Mouse (Mus musculus) embryonic facial prominence, embryonic 14.5 days (tissue): ENCODE data around the gene Padi3. TPM values are rescaled to one million over a fixed set of nuclear protein-coding genes. Genes with fewer than 3 reads are reported as not detected.

Source experiments
- ATAC-seq: fragments of 200-750 bp; cut with Nextera tagmentation; 2 replicates; pipeline ENCODE4 v1.8.0; 2017; ENCODE audit warnings: low read depth, moderate number of reproducible peaks, moderate TSS enrichment
- DNase-seq: peaks from one replicate; pipeline ENCODE4 v3.0.0-alpha.2; 2015; ENCODE audit warnings: low spot score
- H3K27ac ChIP-seq: fragments of 300-500 bp; sonication (generic); replicated peaks from 2 replicates; pipeline ENCODE4 v1.5.1; 2014; ENCODE audit warnings: low read depth, mild to moderate bottlenecking, low read length, moderate library complexity
- H3K27me3 ChIP-seq: fragments of 300-500 bp; sonication (generic); replicated peaks from 2 replicates; pipeline ENCODE4 v1.6.1; 2014; ENCODE audit warnings: low read length; ENCODE audit not compliant: control insufficient read depth, insufficient read depth
- H3K36me3 ChIP-seq: fragments of 300-500 bp; sonication (generic); 2 replicates; pipeline ENCODE4 v1.6.1; 2014; ENCODE audit warnings: low read length, mixed read lengths; ENCODE audit not compliant: control insufficient read depth, insufficient read depth
- H3K4me1 ChIP-seq: fragments of 300-500 bp; sonication (generic); 2 replicates; pipeline ENCODE4 v1.6.1; 2014; ENCODE audit warnings: antibody characterized with exemption, low read length; ENCODE audit not compliant: control insufficient read depth, insufficient read depth
- H3K4me2 ChIP-seq: fragments of 300-500 bp; sonication (generic); 2 replicates; pipeline ENCODE4 v1.6.1; 2014; ENCODE audit warnings: low read depth, mild to moderate bottlenecking, low read length, moderate library complexity, mixed read lengths
- H3K4me3 ChIP-seq: fragments of 300-500 bp; sonication (generic); 2 replicates; pipeline ENCODE4 v1.5.1; 2014; ENCODE audit warnings: low read depth, mild to moderate bottlenecking, low read length
- H3K9ac ChIP-seq: fragments of 300-500 bp; sonication (generic); 2 replicates; pipeline ENCODE4 v1.6.1; 2014; ENCODE audit warnings: low read depth, mild to moderate bottlenecking, low read length, moderate library complexity, mixed read lengths
- H3K9me3 ChIP-seq: fragments of 300-500 bp; sonication (generic); 2 replicates; pipeline ENCODE4 v1.6.1; 2016; ENCODE audit warnings: low read length; ENCODE audit not compliant: control insufficient read depth
- WGBS: fragments of 180-500 bp; shearing (Covaris S2); extraction: QIAGEN DNeasy Blood & Tissue Kit; methylation state at CpG from one replicate; pipeline ENCODE4 v1.1.7; 2014; 5-methylcytosine and 5-hydroxymethylcytosine counted together
- polyA plus RNA-seq: library from polyadenylated mRNA; unstranded; fragments of >200 nt; fragmentation: Nextera tagmentation; extraction: Ambion mirVana; gene quantifications from 2 replicates; pipeline ENCODE4 v1.2.1, GENCODE M21; 2014

Gene Padi3
- polyA plus RNA-seq, 1 experiment from 2014 or later = 0.47 TPM

DNA sequence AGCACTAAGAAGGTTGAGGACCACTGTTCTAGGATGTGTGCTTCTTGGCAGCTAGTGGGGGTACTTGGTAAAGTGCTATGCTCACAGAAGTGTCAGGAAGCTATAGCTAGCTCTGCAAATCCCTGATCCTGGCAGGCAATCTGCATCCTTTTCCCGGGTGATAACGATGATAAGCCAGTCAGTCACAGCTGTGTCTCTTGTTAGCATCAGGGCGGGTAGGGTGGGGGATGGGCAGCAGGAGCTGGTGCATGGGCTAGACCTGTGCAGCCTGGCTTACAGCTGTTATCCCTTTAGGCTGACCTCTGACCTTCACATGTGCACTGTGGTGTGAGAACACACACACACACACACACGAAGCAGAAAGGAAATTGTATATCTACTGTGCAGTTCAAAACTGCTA, 67.4 kb downstream of the Padi3 start:
- Histone ChIP-seq H3K4me3 (no peak overlapping the region), H3K27me3 (no peaks in the 10 kb centered on the region), H3K27ac (no peak overlapping the region), H3K9ac (no peak overlapping the region), H3K4me1 (peaks cover 2% of the 10 kb centered on the region; the same call in 1 of the 2 replicates), H3K9me3 (no peaks in the 10 kb centered on the region), H3K4me2 (no peak overlapping the region), H3K36me3 (no peaks in the 10 kb centered on the region)
- DNase-seq = no peak
- 30% methylated on average over 4 of the region's 4 CpGs for WGBS
- ATAC-seq = no peak

- no peaks in the 10 kb centered on the region for H3K36me3 ChIP-seq
- no peaks in the 10 kb centered on the region for H3K9me3 ChIP-seq
- no peaks in the 10 kb centered on the region for H3K27me3 ChIP-seq
- H3K4me3 ChIP-seq = no peak within 1 kb of the TSS
- H3K4me1 ChIP-seq = no peaks in the 10 kb centered on the region
- no peak within 1 kb of the TSS for H3K27ac ChIP-seq
- H3K9ac ChIP-seq = no peak within 1 kb of the TSS
- no peak within 1 kb of the TSS for H3K4me2 ChIP-seq
- ATAC-seq (no peak), DNase-seq (no peak)
- 71% methylated on average over 2 of the region's 2 CpGs for WGBS
Measured at GRCm38 (mm10) chr4:140742543-140742942, 67.9 kb downstream of the Padi3 start, which contains the start of gene Padi6. TSS of gene Padi6 (minus strand) at chr4:140742643.

- Histone ChIP-seq H3K27me3 (no peaks in the 10 kb centered on the region), H3K4me3 (no peak overlapping the region), H3K36me3 (no peaks in the 10 kb centered on the region), H3K9me3 (no peaks in the 10 kb centered on the region), H3K4me2 (no peak overlapping the region), H3K9ac (no peak overlapping the region), H3K4me1 (no peaks in the 10 kb centered on the region), H3K27ac (no peak overlapping the region)
- ATAC-seq (no peak), DNase-seq (no peak)
- 72% methylated on average over 6 of the region's 6 CpGs for WGBS
Measured at GRCm38 (mm10) chr4:140741401-140741800, 69.0 kb downstream of the Padi3 start.

- no peak overlapping the region for H3K4me2 ChIP-seq
- no peaks in the 10 kb centered on the region for H3K4me1 ChIP-seq
- H3K27ac ChIP-seq = no peak overlapping the region
- H3K27me3 ChIP-seq = no peaks in the 10 kb centered on the region
- H3K9me3 ChIP-seq = no peaks in the 10 kb centered on the region
- H3K9ac ChIP-seq = no peak overlapping the region
- no peaks in the 10 kb centered on the region for H3K36me3 ChIP-seq
- ATAC-seq (no peak), DNase-seq (no peak)
- no peak overlapping the region for H3K4me3 ChIP-seq
- WGBS = 87% methylated on average over 11 of the region's 11 CpGs
Measured at GRCm38 (mm10) chr4:140740655-140741054, 69.8 kb downstream of the Padi3 start.

Other genes with a start within 250 kb of the Padi3 start
- gene Arhgef10l, start 144.6 kb downstream of the Padi3 start, polyA plus RNA-seq = 13.4 and 14.8 TPM in 2 replicates
- gene Rcc2, start 110.1 kb downstream of the Padi3 start, polyA plus RNA-seq = 31.1 and 31.6 TPM in 2 replicates
- not detected in 2 replicates for gene Padi6, start 68.0 kb downstream of the Padi3 start, polyA plus RNA-seq
- 0.14 and 0.38 TPM in 2 replicates for gene Padi4, start 36.4 kb downstream of the Padi3 start, polyA plus RNA-seq
- 0.07 and 0.28 TPM in 2 replicates for gene Padi1, start 35.1 kb upstream of the Padi3 start, polyA plus RNA-seq
- 15.1 and 16.1 TPM in 2 replicates for gene Padi2, start 95.7 kb upstream of the Padi3 start, polyA plus RNA-seq
- 383 and 394 TPM in 2 replicates for gene Sdhb, start 150.6 kb upstream of the Padi3 start, polyA plus RNA-seq
- gene Atp13a2, start 176.2 kb upstream of the Padi3 start, polyA plus RNA-seq = 42.9 and 43.5 TPM in 2 replicates
- 745 and 811 TPM in 2 replicates for gene Mfap2, start 199.8 kb upstream of the Padi3 start, polyA plus RNA-seq
- gene Crocc, start 249.9 kb upstream of the Padi3 start, polyA plus RNA-seq = 5.1 and 6.2 TPM in 2 replicates